Mouse (Mus musculus): ENCODE measurements around the gene Itga5.

GRCm38 (mm10) chr15:103388556-103389145, 22.1 kb upstream of the Itga5 start:
- TF ChIP-seq CTCF (IDR thresholded peaks at IDR 0.05; ENCODE audit: low read depth, low read length) (no peak), POLR2A (IDR thresholded peaks at IDR 0.05; ENCODE audit: borderline replicate concordance, low read depth, low read length) (no peak)

Data from bone marrow macrophage, adult 2 months (primary cell).